Mouse (Mus musculus) urinary bladder, postnatal 10 days (tissue): ENCODE measurements around the gene Tgfb2.

ENCODE experiments used
- DNase-seq: peaks from one replicate; pipeline ENCODE4 v3.0.0; 2022; ENCODE audit warnings: low spot score

Tgfb2 gene

GRCm38 (mm10) chr1:186702391-186703255 is 3.2 kb downstream of the Tgfb2 start:
- DNase-seq = no peak

GRCm38 (mm10) chr1:186701206-186701905 is 4.4 kb downstream of the Tgfb2 start:
- no peak for DNase-seq

- DNase-seq = no peak
Measured at GRCm38 (mm10) chr1:186700496-186700895, 5.3 kb downstream of the Tgfb2 start.

DNA sequence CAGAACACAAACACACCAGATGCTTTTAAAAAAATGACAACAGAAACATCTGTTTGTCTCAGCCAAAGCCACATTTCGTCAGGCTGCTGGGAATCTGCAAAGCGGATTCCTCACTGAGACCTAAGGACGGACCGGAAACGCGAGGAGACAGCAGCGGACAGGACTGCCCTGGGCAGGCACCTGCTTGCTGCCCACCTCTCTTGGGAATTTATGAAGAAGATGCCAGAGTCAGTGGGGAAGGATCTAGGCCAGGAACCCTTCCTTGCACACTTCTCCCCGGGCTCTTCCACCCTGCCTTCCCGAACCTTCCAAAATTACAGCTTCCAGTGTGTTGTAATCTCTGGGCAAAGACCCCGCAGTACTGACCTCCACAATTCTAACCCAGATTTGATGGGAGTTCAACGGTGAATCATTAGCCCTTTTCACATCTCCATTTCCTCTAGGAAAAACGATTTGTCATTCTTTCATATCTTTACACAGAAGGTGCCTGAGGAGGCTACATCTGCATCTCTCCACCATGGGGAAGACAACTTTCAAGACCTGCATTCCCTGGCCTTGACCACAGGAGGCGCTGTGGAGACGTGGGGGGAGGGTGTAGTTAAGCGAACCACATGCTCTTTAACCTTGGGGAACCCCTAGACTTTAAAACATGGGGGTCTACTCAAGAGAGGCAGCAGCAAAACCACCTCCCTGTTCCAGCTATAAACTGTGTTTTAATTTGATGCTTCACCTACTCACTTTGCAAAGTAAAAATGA is 7.0 kb downstream of the Tgfb2 start:
- no peak for DNase-seq

- DNase-seq = no peak
Measured at GRCm38 (mm10) chr1:186696231-186696630, 9.6 kb downstream of the Tgfb2 start.

- no peak for DNase-seq
Measured at GRCm38 (mm10) chr1:186695361-186695760, 10.4 kb downstream of the Tgfb2 start.

DNA sequence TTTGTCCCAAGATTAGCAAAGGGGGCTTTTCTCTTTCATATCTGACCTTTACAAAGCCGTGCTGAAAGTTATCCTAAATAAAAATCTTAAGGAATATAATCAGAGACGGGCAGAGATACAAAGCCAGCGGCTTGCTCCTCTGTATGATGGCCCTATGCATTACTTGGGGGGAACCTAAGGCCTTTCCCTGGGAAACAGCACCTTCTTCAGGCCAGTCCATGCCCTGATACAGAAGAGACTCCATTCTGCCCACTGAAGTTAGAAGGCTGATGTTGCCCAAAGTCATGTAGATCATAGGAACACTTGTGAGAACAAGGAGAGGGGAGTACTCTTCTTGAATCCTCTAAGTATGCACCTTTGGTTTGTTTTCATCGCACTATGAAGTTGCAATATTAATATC is 13.4 kb downstream of the Tgfb2 start:
- DNase-seq = no peak

DNA sequence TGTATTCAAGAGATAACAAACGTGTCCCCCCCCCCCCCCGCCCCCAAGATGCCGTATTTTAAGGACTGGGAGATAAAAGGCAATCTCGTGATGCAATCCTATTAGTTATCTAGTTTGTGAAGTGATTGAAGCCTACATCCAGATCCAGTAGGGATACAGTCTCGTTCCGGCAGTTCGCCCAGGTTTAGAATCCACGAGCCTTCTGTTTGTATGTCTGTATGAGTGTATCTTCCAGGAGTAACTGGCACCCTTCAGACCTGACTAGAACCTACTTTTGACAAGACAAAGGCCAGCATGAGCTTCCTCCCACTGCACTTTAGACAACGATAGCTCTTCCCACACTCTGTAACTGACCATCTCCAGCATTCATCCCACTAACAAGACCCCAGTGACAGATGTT is 14.1 kb downstream of the Tgfb2 start:
- DNase-seq = no peak

- DNase-seq = no peak
Measured at GRCm38 (mm10) chr1:186684041-186684440, 21.7 kb downstream of the Tgfb2 start.

DNA sequence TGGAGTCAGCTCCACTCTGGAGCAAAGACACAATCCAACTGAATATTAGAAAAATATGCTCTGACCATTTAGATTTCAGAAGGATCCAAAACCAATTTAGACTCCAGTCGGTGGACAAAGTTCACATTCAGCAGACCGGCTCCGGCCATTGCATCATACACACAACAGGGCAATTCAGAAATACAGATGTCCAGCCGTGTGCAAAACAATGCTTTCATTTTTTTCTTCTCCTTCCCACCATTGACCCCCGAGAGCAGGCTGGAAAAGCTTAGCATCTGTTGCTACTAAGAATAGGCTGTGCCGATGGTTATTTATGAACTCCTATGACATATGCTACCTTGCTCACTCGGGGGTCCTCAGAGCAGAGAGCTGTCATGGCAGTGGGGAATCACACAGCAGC is 23.2 kb downstream of the Tgfb2 start:
- DNase-seq = no peak

GRCm38 (mm10) chr1:186677614-186678013 is 28.2 kb downstream of the Tgfb2 start:
- DNase-seq = no peak

DNA sequence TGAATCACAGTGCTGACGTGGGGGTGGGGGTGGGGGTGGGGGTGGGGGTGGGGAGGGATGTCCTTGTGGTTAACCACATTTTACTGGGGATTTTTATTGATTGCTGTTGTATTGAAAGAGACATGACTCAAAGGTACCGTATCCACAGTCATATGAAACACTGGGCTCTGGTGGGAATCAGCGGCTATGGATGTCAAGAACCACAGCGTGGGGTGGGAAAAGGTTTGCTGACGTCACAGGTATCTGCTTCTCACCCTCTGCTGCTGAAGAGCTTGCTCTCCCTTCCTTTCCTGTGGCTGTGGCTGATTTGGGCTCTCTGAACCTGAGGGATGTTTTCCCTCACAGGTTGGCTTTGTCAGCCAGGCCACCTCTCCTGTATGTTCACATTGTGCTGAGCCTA is 29.6 kb downstream of the Tgfb2 start:
- no peak for DNase-seq

GRCm38 (mm10) chr1:186675263-186675662 is 30.5 kb downstream of the Tgfb2 start:
- DNase-seq = no peak

DNA sequence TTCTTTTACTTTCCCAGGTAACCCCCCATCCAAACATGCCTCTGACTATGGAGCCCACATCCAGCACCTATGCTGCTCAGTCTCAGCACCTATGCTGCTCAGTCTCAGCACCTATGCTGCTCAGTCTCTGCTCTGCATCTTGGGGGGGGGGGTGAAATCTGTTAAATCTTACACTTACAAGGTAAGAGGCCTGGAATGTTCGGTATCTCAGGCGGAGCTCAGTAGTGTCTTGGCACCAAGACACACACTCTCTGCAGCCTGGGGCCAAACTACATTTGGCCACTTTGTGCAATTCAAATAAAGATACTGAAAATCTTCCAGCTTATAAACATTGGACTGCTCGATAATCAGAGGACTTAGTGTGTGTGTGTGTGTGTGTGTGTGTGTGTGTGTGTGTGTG is 31.2 kb downstream of the Tgfb2 start:
- DNase-seq = no peak

DNA sequence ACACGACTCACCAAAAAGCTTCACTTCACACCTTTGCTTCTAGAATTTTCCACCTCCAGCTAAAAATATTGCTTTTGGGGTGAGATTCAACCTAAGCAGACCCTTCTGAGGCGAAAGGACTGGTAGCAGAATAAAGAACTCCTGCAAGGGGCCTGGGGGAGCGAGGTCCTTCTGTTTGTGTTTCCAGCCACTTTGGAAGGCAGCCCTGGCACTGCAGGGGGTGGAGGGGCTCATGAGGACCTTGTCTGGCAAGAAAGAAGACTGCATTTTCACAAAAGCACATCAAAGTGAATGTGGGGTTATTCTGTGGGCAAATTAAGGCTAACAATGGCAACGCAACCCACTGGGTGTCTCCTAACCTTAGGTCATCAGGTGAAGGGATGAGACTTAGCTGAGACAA is 32.6 kb downstream of the Tgfb2 start:
- DNase-seq = no peak

GRCm38 (mm10) chr1:186663412-186663811 is 42.4 kb downstream of the Tgfb2 start:
- DNase-seq = no peak

DNA sequence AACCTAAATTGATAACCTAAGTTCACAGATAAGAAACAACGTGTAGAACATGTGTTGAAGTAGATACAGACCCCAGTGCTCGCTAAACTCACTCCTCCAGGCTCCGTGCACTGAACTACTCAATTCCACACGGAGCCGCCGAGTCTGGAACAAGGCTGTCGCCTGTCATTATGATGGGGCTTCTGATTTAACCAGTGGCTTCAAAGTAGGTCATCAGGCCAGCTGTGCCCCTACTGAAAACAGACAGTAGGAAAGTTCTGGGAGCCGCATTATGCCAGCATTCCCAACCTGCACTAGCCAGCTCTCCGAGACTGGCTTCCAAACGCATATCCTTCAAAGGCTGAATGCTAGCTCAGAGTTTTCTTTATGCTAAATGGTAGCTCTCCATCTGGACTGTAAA is 42.8 kb downstream of the Tgfb2 start:
- DNase-seq = no peak

- DNase-seq = no peak
Measured at GRCm38 (mm10) chr1:186661206-186661921, 44.4 kb downstream of the Tgfb2 start.

- DNase-seq = no peak
Measured at GRCm38 (mm10) chr1:186658783-186659182, 47.0 kb downstream of the Tgfb2 start.

DNA sequence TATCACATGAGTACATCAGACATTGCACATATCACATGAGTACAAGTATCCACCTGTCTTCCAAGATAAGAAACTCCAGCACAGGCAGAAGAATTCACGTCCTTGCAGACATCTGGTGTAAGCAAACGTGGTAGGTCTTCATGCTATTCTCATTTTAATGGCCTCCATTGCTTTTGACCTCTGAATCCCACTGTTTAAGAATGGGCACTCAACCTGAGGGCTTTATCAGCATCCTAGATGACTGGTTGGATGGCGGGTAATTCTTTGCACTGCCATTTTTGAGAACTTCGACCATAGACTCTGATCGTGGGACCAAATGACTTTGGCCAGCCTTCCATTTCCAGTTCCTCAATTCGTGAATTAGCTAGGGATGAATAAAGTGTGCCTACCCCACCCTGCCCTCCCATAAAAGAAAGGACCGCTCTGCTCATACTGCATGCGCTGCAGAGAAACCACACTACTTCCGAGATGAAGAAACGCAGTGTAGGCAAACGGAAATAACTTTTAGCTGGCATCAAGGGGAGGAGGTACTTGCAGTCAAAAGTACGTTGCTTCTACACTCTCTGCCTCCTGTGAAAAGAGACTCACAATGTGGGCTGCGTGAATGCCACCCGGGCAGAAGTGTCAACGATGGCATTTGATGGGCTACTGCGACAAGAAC is 48.1 kb downstream of the Tgfb2 start:
- no peak for DNase-seq

DNA sequence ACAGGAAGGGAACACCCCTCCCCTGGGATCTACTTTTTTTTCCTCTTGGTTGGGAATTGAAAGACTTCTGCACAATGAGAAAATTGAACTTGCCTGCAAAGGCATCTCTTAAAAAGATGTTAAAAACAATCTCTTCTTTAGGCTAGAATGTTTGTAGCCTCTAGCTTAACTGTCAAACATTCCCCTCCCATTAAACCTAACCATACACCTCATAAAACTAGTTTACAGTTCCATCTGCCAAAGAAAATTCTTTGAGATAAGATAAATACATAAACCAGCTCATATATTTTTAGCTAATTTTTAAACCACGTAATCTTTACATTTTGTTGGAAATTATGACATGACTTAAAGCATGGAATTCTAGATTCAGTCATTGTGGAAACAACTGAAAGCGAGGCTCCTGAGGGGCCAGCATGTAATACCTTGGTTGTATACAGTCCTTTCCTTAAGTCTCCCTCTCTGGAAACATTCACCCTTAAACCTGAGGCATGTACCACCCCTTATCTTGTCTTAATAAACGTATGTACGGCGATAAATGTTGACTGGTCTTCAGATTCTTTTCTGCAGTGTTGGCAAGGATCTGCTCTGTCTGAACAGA is 49.0 kb downstream of the Tgfb2 start:
- DNase-seq = no peak
